Mouse (Mus musculus): Measurements from ENCODE around the gene Cand2. TPM values are rescaled to one million over a fixed set of nuclear protein-coding genes. Genes with fewer than 3 reads are reported as not detected.

Cand2 gene
- polyA plus RNA-seq, 1 experiment from 2014 or later = 2.4 TPM

DNA sequence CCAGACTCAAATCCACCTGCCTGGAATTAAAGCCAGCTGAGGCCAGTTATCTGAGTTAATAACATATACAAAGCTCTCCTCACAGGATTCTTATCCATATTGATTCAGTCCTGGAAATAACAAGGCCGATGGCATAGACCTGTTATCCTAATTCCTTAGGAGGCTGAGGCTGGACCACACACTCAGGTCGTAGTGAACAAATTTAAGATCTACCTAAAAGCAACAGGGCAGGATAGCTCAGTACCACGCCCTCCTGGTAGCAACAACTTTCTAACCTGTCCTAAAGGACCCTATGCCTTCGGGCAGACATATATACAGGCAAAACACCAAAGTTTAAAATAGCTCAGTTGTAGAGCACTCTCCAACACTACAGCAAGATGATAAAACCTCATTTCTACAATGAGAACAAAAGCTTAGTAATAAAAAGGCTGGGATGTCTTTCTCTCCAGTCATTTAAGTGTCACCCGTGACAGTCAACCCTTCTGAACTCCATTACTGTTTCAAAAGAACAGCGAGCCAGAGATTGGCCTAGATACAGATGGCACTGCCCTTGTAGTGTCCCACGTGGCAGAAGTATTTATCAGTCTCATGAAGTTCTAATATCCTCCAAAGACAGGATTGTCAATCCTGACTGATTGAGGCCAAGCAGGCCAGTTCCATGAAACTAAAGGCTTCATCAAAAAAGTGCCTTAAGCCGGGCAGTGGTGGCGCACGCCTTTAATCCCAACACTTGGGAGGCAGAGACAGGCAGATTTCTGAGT is 30.3 kb downstream of the Cand2 start:
- Histone ChIP-seq H3K27me3 (replicated peaks; ENCODE audit: control insufficient read depth, insufficient read depth, low read length) (no peaks in the 10 kb centered on the region), H3K9me3 (ENCODE audit: control insufficient read depth) (no peaks in the 10 kb centered on the region), H3K4me2 (replicated peaks; ENCODE audit: low read depth) (no peak overlapping the region), H3K4me1 (replicated peaks; ENCODE audit: control insufficient read depth, insufficient read depth, low read length) (peaks cover 7% of the 10 kb centered on the region; the same call in 1 of the 2 replicates), H3K27ac (ENCODE audit: low read depth, low read length) (no peak overlapping the region; the same call in 1 of the 2 replicates), H3K4me3 (ENCODE audit: low read depth, low read length) (no peak overlapping the region), H3K36me3 (ENCODE audit: control insufficient read depth, insufficient read depth) (peaks cover 48% of the 10 kb centered on the region), H3K9ac (ENCODE audit: low read depth, low read length) (no peak overlapping the region)
- ATAC-seq = no peak
- WGBS = 63% methylated on average over 10 of the region's 10 CpGs
- TF ChIP-seq CTCF (IDR thresholded peaks at IDR 0.05; ENCODE audit: low read depth) = no peak

DNA sequence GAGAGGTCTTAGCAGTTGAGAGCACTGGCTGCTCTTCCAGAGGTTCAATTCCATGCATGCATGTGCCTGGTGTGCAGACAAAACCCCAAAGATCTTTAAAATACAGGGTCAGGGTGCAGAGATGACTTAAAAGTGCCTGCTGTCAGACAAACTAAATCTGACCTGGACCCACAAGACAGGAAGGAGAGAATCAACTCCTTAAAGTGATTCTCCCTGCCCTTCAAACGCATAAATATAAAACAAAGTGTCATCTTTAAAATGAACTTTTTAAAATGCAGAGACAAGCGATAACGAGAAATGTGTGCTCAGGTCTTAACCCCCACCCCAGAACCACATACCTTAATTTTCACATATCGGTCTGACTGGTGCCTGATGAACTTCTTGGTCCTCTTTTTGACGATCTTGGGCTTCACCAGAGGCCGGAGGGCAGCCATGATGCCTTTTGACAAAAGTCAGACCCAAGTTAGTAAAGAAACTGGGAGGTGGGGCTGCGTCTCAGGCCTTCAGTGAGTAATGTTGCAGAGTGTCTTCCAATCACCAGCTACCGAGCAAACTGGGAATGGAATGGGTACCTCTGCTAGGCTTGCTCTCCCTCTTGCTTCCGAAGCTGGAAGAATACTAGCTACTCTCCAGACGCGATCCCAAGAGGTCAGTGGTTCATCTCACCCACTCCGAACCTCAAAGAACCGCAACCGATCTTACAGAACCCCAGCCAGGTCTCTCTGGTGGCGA is 33.3 kb downstream of the Cand2 start:
- no peak for ATAC-seq
- Histone ChIP-seq H3K9ac (ENCODE audit: low read depth, low read length) (peak overlapping the region; percentile 79), H3K9me3 (ENCODE audit: control insufficient read depth) (no peaks in the 10 kb centered on the region), H3K4me3 (ENCODE audit: low read depth, low read length) (peak overlapping the region; percentile 66), H3K27me3 (replicated peaks; ENCODE audit: control insufficient read depth, insufficient read depth, low read length) (no peaks in the 10 kb centered on the region), H3K36me3 (ENCODE audit: control insufficient read depth, insufficient read depth) (peaks cover 35% of the 10 kb centered on the region), H3K4me2 (replicated peaks; ENCODE audit: low read depth) (peak overlapping the region; percentile 70), H3K27ac (ENCODE audit: low read depth, low read length) (peak overlapping the region; percentile 94), H3K4me1 (replicated peaks; ENCODE audit: control insufficient read depth, insufficient read depth, low read length) (peaks cover 7% of the 10 kb centered on the region; the same call in 1 of the 2 replicates)
- 1% methylated on average over 15 of the region's 15 CpGs for WGBS
- TF ChIP-seq CTCF (IDR thresholded peaks at IDR 0.05; ENCODE audit: low read depth) = no peak

DNA sequence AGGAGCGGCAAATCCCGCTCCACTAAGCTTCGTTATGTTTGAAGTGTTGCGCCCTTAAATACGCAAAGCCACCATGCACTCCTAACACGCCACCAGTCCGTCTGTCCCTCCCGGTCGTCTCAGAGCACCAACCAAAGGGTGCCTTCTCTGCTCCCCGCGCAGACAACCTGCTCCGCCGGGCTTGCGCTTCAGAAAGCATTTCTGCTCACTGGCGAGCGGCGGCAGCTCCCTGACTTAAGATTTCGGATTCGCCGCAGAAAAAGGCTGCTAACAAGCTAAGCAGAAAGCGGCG is 33.8 kb downstream of the Cand2 start:
- peak overlapping the region; percentile 79 for H3K9ac ChIP-seq (ENCODE audit: low read depth, low read length)
- H3K36me3 ChIP-seq (ENCODE audit: control insufficient read depth, insufficient read depth) = peaks cover 34% of the 10 kb centered on the region
- peak; percentile 13; the same call in 1 of the 2 replicates for ATAC-seq
- peak overlapping the region; percentile 66 for H3K4me3 ChIP-seq (ENCODE audit: low read depth, low read length)
- under 1% methylated on average over 22 of the region's 22 CpGs for WGBS
- H3K9me3 ChIP-seq (ENCODE audit: control insufficient read depth) = no peaks in the 10 kb centered on the region
- no peak for TF ChIP-seq CTCF (IDR thresholded peaks at IDR 0.05; ENCODE audit: low read depth)
- peak overlapping the region; percentile 70 for H3K4me2 ChIP-seq (replicated peaks; ENCODE audit: low read depth)
- no peaks in the 10 kb centered on the region for H3K27me3 ChIP-seq (replicated peaks; ENCODE audit: control insufficient read depth, insufficient read depth, low read length)
- H3K27ac ChIP-seq (ENCODE audit: low read depth, low read length) = peak overlapping the region; percentile 94
- peaks cover 7% of the 10 kb centered on the region; the same call in 1 of the 2 replicates for H3K4me1 ChIP-seq (replicated peaks; ENCODE audit: control insufficient read depth, insufficient read depth, low read length)

DNA sequence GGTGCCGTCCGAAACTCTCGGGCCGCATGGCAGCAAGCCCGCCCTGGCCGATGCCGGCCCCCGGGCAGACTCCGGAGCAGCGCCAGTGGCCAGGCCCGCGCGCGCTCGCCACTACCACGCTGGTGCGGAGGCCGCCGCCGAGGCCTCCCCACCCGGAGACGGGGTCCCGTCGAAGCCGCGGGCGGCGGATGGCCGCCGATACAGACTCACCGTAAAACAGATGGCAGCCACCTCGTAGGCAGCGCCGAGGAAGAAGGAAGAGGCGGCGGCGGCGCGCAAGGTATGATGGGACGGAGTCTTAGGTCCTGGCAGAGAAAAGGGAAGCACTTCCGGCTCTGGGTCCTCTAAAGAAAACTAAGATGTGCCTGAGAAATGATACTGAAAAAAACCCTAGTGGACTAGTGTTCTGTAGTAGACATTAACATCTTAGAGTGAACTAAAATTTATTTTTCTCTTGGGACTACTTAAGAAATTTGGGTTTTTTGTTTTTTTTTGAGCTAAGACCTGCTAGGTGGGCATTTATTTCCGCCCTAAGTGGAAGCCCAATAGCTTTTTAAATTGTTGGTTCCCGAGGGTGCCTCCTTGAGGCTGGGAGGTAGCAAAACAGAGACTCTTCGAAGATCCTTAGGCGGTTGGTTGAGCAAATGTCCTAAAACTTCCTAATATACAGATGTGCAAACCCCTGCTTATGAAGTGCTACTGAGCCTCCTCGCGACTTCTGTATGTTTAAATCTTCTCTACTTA is 34.3 kb downstream of the Cand2 start, which contains the start of gene Rpl32:
TSS of gene Rpl32 (minus strand) at position 260 of the 744 bp plus-strand sequence.
- peak; percentile 72 for TF ChIP-seq CTCF (IDR thresholded peaks at IDR 0.05; ENCODE audit: low read depth)
- peaks cover 7% of the 10 kb centered on the region; the same call in 1 of the 2 replicates for H3K4me1 ChIP-seq (replicated peaks; ENCODE audit: control insufficient read depth, insufficient read depth, low read length)
- peak within 1 kb of the TSS; percentile 79 for H3K9ac ChIP-seq (ENCODE audit: low read depth, low read length)
- peaks cover 34% of the 10 kb centered on the region for H3K36me3 ChIP-seq (ENCODE audit: control insufficient read depth, insufficient read depth)
- H3K4me2 ChIP-seq (replicated peaks; ENCODE audit: low read depth) = peak within 1 kb of the TSS; percentile 70
- WGBS = under 1% methylated on average over 47 of the region's 47 CpGs
- peak within 1 kb of the TSS; percentile 66 for H3K4me3 ChIP-seq (ENCODE audit: low read depth, low read length)
- H3K27me3 ChIP-seq (replicated peaks; ENCODE audit: control insufficient read depth, insufficient read depth, low read length) = no peaks in the 10 kb centered on the region
- no peaks in the 10 kb centered on the region for H3K9me3 ChIP-seq (ENCODE audit: control insufficient read depth)
- H3K27ac ChIP-seq (ENCODE audit: low read depth, low read length) = peak within 1 kb of the TSS; percentile 94
- ATAC-seq = peak; percentile 80

DNA sequence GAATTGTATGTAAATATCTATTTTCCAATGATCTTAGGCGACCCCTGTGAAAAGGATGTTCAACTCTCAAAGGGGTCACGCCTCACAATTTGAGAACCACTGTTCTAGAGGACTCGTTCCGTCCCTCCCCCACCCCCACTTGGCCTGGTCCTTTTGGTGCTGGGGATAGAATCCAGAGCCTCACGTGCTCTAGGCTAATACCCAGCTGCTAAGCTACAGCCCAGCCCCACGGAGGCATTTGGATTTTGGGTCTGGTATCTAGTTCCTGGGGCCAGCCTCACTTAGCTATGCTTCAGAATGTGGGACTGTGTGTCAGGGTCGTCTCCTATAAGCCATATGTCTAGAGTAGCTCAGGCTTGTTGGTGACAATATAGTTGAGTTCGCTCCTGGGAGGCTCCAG is 37.3 kb downstream of the Cand2 start:
- no peak for ATAC-seq
- 70% methylated on average over 8 of the region's 8 CpGs for WGBS

DNA sequence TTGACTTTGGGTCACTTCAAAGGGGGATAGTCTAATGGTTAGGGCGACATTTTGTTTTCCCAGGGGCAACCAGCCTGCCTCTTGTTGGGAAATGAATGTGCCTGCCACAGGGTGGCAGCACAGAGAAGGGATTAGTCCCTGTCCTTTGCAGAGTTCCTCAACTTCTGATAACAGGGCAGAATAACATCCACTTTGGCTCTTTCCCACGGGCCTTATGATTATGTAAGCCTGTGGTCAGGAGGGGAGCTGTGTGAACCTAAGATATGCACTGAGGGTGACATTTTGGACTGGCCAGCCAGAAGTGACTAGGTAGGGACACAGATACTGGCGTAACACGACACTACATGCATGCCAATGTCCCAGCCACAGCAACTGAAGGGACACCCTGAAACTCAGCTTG is 39.8 kb downstream of the Cand2 start:
- Histone ChIP-seq H3K9ac (ENCODE audit: low read depth, low read length) (no peak overlapping the region), H3K4me2 (replicated peaks; ENCODE audit: low read depth) (no peak overlapping the region), H3K9me3 (ENCODE audit: control insufficient read depth) (no peaks in the 10 kb centered on the region), H3K27ac (ENCODE audit: low read depth, low read length) (no peak overlapping the region), H3K4me1 (replicated peaks; ENCODE audit: control insufficient read depth, insufficient read depth, low read length) (no peaks in the 10 kb centered on the region), H3K4me3 (ENCODE audit: low read depth, low read length) (no peak overlapping the region), H3K27me3 (replicated peaks; ENCODE audit: control insufficient read depth, insufficient read depth, low read length) (no peaks in the 10 kb centered on the region), H3K36me3 (ENCODE audit: control insufficient read depth, insufficient read depth) (no peaks in the 10 kb centered on the region)
- 37% methylated on average over 4 of the region's 4 CpGs for WGBS
- peak; percentile 83 for TF ChIP-seq CTCF (IDR thresholded peaks at IDR 0.05; ENCODE audit: low read depth)
- peak; percentile 35; the same call in 1 of the 2 replicates for ATAC-seq

More for the DNA sequence above, 37.3 kb downstream of the Cand2 start:
- peaks cover 4% of the 10 kb centered on the region; the same call in 1 of the 2 replicates for H3K4me1 ChIP-seq (replicated peaks; ENCODE audit: control insufficient read depth, insufficient read depth, low read length)
- H3K27me3 ChIP-seq (replicated peaks; ENCODE audit: control insufficient read depth, insufficient read depth, low read length) = no peaks in the 10 kb centered on the region
- no peaks in the 10 kb centered on the region for H3K9me3 ChIP-seq (ENCODE audit: control insufficient read depth)
- no peak overlapping the region for H3K4me2 ChIP-seq (replicated peaks; ENCODE audit: low read depth)
- H3K4me3 ChIP-seq (ENCODE audit: low read depth, low read length) = no peak overlapping the region
- H3K36me3 ChIP-seq (ENCODE audit: control insufficient read depth, insufficient read depth) = peaks cover 7% of the 10 kb centered on the region
- TF ChIP-seq CTCF (IDR thresholded peaks at IDR 0.05; ENCODE audit: low read depth) = no peak
- no peak overlapping the region for H3K27ac ChIP-seq (ENCODE audit: low read depth, low read length)
- H3K9ac ChIP-seq (ENCODE audit: low read depth, low read length) = no peak overlapping the region
